Mouse (Mus musculus): Measurements from ENCODE around the gene Cadps. TPM values are rescaled to one million over a fixed set of nuclear protein-coding genes. Genes with fewer than 3 reads are reported as not detected.

Cadps gene
- polyA plus RNA-seq, 1 experiment: not detected

DNA sequence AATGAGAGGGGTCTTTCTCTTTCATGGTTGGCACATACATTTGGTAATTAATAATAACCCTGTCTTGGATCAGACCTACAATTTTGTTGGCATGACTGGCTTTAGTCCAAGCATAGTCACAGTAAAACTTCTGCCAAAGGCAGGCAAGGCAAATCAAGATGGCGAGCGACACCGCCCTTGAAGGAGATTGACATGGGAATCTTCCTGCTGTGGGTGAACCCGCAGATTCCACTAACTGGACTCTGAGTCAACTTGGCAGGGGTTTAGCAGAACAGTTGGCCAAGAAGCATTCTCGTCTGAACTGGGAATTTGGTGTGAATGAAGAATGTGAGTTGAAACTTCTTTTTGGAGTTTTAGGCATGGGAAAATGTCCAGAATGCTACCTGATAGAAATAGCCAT, 422.8 kb downstream of the Cadps start:
- TF ChIP-seq MAX (IDR thresholded peaks at IDR 0.05) (no peak), MYOG (IDR thresholded peaks at IDR 0.05; ENCODE audit: control insufficient read depth, extremely low read depth, insufficient read length) (no peak), USF1 (IDR thresholded peaks at IDR 0.05; ENCODE audit: low read depth) (no peak), CEBPB (IDR thresholded peaks at IDR 0.05; ENCODE audit: low read depth) (no peak), FOSL1 (IDR thresholded peaks at IDR 0.05; ENCODE audit: insufficient read depth, low read length, poor library complexity, severe bottlenecking) (no peak), CTCF (IDR thresholded peaks at IDR 0.05; ENCODE audit: control insufficient read depth, insufficient read depth, insufficient read length) (no peak), MYOD1 (IDR thresholded peaks at IDR 0.05; ENCODE audit: control insufficient read depth, insufficient read length, low read depth) (no peak)
- H3K27me3 ChIP-seq (ENCODE audit: control insufficient read depth, insufficient read depth, insufficient read length): no peaks in the 10 kb centered on the region
- no peaks in the 10 kb centered on the region for H3K36me3 ChIP-seq (ENCODE audit: control insufficient read depth, insufficient read depth)
- H3K4me3 ChIP-seq (ENCODE audit: insufficient read depth, poor library complexity, severe bottlenecking): no peak overlapping the region
- H3K79me3 ChIP-seq (ENCODE audit: low read depth): no peaks in the 10 kb centered on the region
- H3ac ChIP-seq (ENCODE audit: control insufficient read depth, insufficient read length, low read depth): no peak overlapping the region
- no peaks in the 10 kb centered on the region for H3K79me2 ChIP-seq (ENCODE audit: control insufficient read depth, insufficient read depth)

DNA sequence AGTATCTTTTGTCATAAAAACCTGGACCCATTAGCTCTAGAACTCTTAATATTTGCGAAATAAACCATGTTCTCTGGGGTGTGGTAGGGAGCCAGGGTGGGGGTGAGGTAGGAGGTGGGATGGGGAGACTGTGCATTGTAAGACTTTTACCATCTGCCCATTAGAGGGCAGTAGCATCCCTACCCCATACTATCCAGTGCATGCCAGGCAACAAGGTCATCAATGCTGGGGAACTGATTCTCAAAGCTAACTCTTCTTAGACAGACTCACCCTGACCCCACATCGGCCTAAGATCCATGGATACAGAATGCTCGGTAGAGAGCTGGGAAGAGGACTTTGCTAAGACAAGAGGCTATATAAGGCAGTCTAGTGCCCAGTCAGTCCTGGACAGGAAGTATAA, 425.3 kb downstream of the Cadps start:
- no peaks in the 10 kb centered on the region for H3K27me3 ChIP-seq (ENCODE audit: control insufficient read depth, insufficient read depth, insufficient read length)
- TF ChIP-seq MAX (IDR thresholded peaks at IDR 0.05) (no peak), MYOG (IDR thresholded peaks at IDR 0.05; ENCODE audit: control insufficient read depth, extremely low read depth, insufficient read length) (no peak), CTCF (IDR thresholded peaks at IDR 0.05; ENCODE audit: control insufficient read depth, insufficient read depth, insufficient read length) (no peak), CEBPB (IDR thresholded peaks at IDR 0.05; ENCODE audit: low read depth) (no peak), USF1 (IDR thresholded peaks at IDR 0.05; ENCODE audit: low read depth) (no peak), MYOD1 (IDR thresholded peaks at IDR 0.05; ENCODE audit: control insufficient read depth, insufficient read length, low read depth) (no peak), FOSL1 (IDR thresholded peaks at IDR 0.05; ENCODE audit: insufficient read depth, low read length, poor library complexity, severe bottlenecking) (no peak)

DNA sequence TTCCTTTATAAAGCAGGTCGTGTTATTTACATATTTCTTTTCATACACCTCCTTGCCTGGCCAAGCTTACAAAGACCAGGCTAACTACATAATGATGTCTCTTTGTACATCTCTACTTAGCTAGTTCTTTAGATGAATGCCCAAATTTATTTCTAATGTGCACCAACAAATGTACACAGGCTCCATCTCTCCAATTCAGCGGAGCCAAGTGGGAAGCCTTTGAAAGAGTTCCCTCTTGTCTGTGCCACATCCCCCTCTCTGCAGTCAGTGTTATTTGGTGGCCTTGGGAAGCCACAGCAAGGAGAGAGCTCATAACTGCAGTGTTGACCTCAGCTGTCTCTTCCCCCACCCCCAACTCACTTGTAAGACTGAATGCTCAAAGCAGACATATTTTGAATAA, 428.6 kb downstream of the Cadps start:
- Histone ChIP-seq H3K36me3 (ENCODE audit: control insufficient read depth, insufficient read depth) (no peaks in the 10 kb centered on the region), H3K27me3 (ENCODE audit: control insufficient read depth, insufficient read depth, insufficient read length) (no peaks in the 10 kb centered on the region), H3K79me2 (ENCODE audit: control insufficient read depth, insufficient read depth) (no peaks in the 10 kb centered on the region), H3ac (ENCODE audit: control insufficient read depth, insufficient read length, low read depth) (no peak overlapping the region), H3K79me3 (ENCODE audit: low read depth) (no peaks in the 10 kb centered on the region), H3K4me3 (ENCODE audit: insufficient read depth, poor library complexity, severe bottlenecking) (no peak overlapping the region)
- TF ChIP-seq FOSL1 (IDR thresholded peaks at IDR 0.05; ENCODE audit: insufficient read depth, low read length, poor library complexity, severe bottlenecking) (no peak), MYOG (IDR thresholded peaks at IDR 0.05; ENCODE audit: control insufficient read depth, extremely low read depth, insufficient read length) (no peak), MYOD1 (IDR thresholded peaks at IDR 0.05; ENCODE audit: control insufficient read depth, insufficient read length, low read depth) (no peak), CEBPB (IDR thresholded peaks at IDR 0.05; ENCODE audit: low read depth) (no peak), USF1 (IDR thresholded peaks at IDR 0.05; ENCODE audit: low read depth) (no peak)

More for the DNA sequence above, 425.3 kb downstream of the Cadps start:
- Histone ChIP-seq H3ac (ENCODE audit: control insufficient read depth, insufficient read length, low read depth) (no peak overlapping the region), H3K79me2 (ENCODE audit: control insufficient read depth, insufficient read depth) (no peaks in the 10 kb centered on the region), H3K36me3 (ENCODE audit: control insufficient read depth, insufficient read depth) (no peaks in the 10 kb centered on the region), H3K79me3 (ENCODE audit: low read depth) (no peaks in the 10 kb centered on the region), H3K4me3 (ENCODE audit: insufficient read depth, poor library complexity, severe bottlenecking) (no peak overlapping the region)

DNA sequence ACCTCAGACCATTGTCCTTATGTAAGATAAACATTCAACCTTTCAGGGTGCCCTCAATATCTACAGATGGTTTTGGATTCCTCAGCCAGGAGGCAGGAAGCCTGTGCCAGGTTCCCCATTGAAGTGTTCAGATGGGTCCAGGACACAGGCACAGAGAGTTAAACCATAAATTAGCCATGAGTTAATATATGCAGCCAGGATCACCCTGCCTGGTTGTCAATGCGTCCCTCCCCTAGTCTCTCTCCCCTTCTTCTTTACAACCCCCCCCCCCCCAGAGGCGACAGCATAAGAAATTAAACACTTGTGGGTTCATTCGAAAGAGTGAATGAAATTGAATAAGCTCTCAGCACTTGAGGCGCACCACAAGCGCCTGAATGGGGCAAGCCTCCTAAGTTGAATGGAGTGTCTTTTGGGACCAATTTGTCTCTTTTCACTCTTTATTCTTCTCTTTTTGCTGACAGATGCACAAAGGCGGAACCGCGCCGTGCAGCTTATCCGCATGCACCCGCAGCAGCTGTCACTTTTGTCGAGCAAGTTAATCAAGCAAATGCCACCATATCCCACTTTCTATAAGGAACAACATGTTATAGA, 429.5 kb downstream of the Cadps start:
- Histone ChIP-seq H3K79me2 (ENCODE audit: control insufficient read depth, insufficient read depth) (no peaks in the 10 kb centered on the region), H3K4me3 (ENCODE audit: insufficient read depth, poor library complexity, severe bottlenecking) (no peak overlapping the region), H3K79me3 (ENCODE audit: low read depth) (no peaks in the 10 kb centered on the region), H3K27me3 (ENCODE audit: control insufficient read depth, insufficient read depth, insufficient read length) (no peaks in the 10 kb centered on the region), H3ac (ENCODE audit: control insufficient read depth, insufficient read length, low read depth) (no peak overlapping the region), H3K36me3 (ENCODE audit: control insufficient read depth, insufficient read depth) (no peaks in the 10 kb centered on the region)
- TF ChIP-seq MYOG (IDR thresholded peaks at IDR 0.05; ENCODE audit: control insufficient read depth, extremely low read depth, insufficient read length) (no peak), FOSL1 (IDR thresholded peaks at IDR 0.05; ENCODE audit: insufficient read depth, low read length, poor library complexity, severe bottlenecking) (no peak), CEBPB (IDR thresholded peaks at IDR 0.05; ENCODE audit: low read depth) (no peak), CTCF (IDR thresholded peaks at IDR 0.05; ENCODE audit: control insufficient read depth, insufficient read depth, insufficient read length) (no peak), MAX (IDR thresholded peaks at IDR 0.05) (no peak), MYOD1 (IDR thresholded peaks at IDR 0.05; ENCODE audit: control insufficient read depth, insufficient read length, low read depth) (no peak), USF1 (IDR thresholded peaks at IDR 0.05; ENCODE audit: low read depth) (no peak)

DNA sequence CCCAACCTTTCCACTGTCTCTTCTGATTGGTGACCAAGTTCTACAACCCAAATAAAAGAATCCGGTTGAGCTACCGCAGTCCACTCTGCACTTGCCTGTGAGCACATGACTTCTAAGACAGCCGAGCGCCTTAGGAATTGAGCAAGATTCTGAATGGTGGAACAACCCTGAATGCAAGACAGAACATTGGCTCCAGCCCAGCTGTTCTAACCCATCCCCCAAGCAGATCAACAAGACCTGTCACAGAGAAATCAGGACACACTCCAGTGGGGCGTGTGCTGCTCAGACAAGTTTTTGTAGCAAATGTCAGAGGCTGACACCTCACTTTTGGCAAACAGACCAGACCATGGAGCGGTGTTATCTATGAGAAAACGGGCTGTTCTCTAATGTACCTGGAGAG, 431.7 kb downstream of the Cadps start:
- TF ChIP-seq MYOG (IDR thresholded peaks at IDR 0.05; ENCODE audit: control insufficient read depth, extremely low read depth, insufficient read length) (no peak), CTCF (IDR thresholded peaks at IDR 0.05; ENCODE audit: control insufficient read depth, insufficient read depth, insufficient read length) (no peak), USF1 (IDR thresholded peaks at IDR 0.05; ENCODE audit: low read depth) (no peak), MYOD1 (IDR thresholded peaks at IDR 0.05; ENCODE audit: control insufficient read depth, insufficient read length, low read depth) (no peak), CEBPB (IDR thresholded peaks at IDR 0.05; ENCODE audit: low read depth) (no peak), MAX (IDR thresholded peaks at IDR 0.05) (no peak), FOSL1 (IDR thresholded peaks at IDR 0.05; ENCODE audit: insufficient read depth, low read length, poor library complexity, severe bottlenecking) (no peak)

More for the DNA sequence above, 431.7 kb downstream of the Cadps start:
- H3K27me3 ChIP-seq (ENCODE audit: control insufficient read depth, insufficient read depth, insufficient read length): no peaks in the 10 kb centered on the region
- no peaks in the 10 kb centered on the region for H3K79me2 ChIP-seq (ENCODE audit: control insufficient read depth, insufficient read depth)
- H3ac ChIP-seq (ENCODE audit: control insufficient read depth, insufficient read length, low read depth): no peak overlapping the region
- H3K4me3 ChIP-seq (ENCODE audit: insufficient read depth, poor library complexity, severe bottlenecking): no peak overlapping the region
- H3K36me3 ChIP-seq (ENCODE audit: control insufficient read depth, insufficient read depth): no peaks in the 10 kb centered on the region
- no peaks in the 10 kb centered on the region for H3K79me3 ChIP-seq (ENCODE audit: low read depth)
